Mouse (Mus musculus) retina, postnatal 1 day (tissue): Measurements from ENCODE around the gene Ciao2a.

ENCODE experiments used
- DNase-seq: peaks from one replicate; pipeline ENCODE4 v3.0.0-alpha.2; 2012

Gene Ciao2a

GRCm38 (mm10) chr9:66168233-66168632 is 41.8 kb downstream of the Ciao2a start:
- no peak for DNase-seq

- DNase-seq: peak; percentile 81
Observed at GRCm38 (mm10) chr9:66170506-66170905, 44.1 kb downstream of the Ciao2a start.

GRCm38 (mm10) chr9:66171275-66171921 is 45.0 kb downstream of the Ciao2a start:
- DNase-seq: no peak

GRCm38 (mm10) chr9:66173316-66173855 is 47.0 kb downstream of the Ciao2a start:
- no peak for DNase-seq

GRCm38 (mm10) chr9:66174985-66175384 is 48.6 kb downstream of the Ciao2a start:
- DNase-seq: no peak

- no peak for DNase-seq
Observed at GRCm38 (mm10) chr9:66177975-66178374, 51.6 kb downstream of the Ciao2a start.

- DNase-seq: no peak
Observed at GRCm38 (mm10) chr9:66179795-66180194, 53.4 kb downstream of the Ciao2a start.

GRCm38 (mm10) chr9:66181126-66181825 is 54.9 kb downstream of the Ciao2a start:
- DNase-seq: peak; percentile 26

- DNase-seq: no peak
Observed at GRCm38 (mm10) chr9:66181826-66182678, 55.6 kb downstream of the Ciao2a start.

- DNase-seq: no peak
Observed at GRCm38 (mm10) chr9:66182679-66182993, 56.2 kb downstream of the Ciao2a start.

GRCm38 (mm10) chr9:66183023-66183422 is 56.6 kb downstream of the Ciao2a start:
- DNase-seq: no peak

GRCm38 (mm10) chr9:66184572-66184971 is 58.2 kb downstream of the Ciao2a start:
- DNase-seq: no peak

- peak; percentile 44 for DNase-seq
Observed at GRCm38 (mm10) chr9:66186426-66186825, 60.0 kb downstream of the Ciao2a start.
